In the genomic region with DNA sequence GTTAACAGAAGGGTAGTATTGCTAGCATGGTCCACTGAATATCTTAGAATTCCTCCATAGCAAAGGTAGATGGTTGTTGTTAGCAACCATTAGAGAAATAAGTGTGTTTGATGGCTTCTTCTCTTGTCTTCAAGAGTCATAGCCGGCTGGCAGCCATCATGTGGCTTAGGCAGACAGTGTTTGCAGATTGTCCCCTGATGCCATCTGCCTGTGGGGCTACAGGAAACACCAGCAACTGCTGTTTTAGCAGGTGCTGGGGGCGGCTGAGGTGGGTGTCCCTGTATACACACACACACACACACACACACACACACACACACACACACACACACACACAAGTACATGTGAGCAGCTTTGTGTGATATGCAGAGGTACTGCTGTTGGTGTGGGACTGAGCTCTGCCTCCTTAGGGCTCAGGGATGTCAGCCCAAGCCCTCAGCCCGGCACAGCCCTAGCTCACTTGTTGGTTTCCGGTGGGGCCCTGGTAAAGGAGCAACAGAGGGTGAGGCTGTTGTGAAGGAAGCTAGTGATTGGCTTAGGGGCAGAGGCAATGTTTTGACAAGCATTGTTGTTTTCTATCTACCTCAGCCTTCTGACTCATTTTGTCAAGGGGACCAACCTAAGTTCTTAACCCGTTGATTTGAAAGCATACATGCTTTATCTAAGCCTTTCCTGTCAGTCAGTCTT, we compare ENCODE assay signal across 10 mouse cellular contexts.
DNase-seq lines count a peak whose midpoint lies in the region; ATAC-seq and TF ChIP-seq lines count a peak whose summit lies in the region.
"Had no signal": no experiment of that assay in that cellular context is flagged by ENCODE, and none has a peak within 500 bp of the region (broad histone marks: within the 10 kb centered on the region; RNA-seq: fewer than 3 reads in every experiment).

No protein-coding gene starts in this region.

- no peak for TF ChIP-seq POLR2A in CH12.LX (IDR thresholded peaks at IDR 0.05; ENCODE audit: low read depth, low read length)
- TF ChIP-seq POLR2A in thymus, adult 2 months (IDR thresholded peaks at IDR 0.05; ENCODE audit: control insufficient read depth, extremely low read depth, insufficient read depth, low read length, poor library complexity): peak; percentile 38; the same call in 1 of the 2 replicates

- dilution Hi-C loops in CH12.LX (cut with MboI; ENCODE audit: extremely low pct_ligation_motif_present, extremely low pct_unique_long_range_greater_than_20kb, low sequenced_read_pairs): no loop called here

- no peaks in the 10 kb centered on the region for H3K27me3 ChIP-seq in CH12.LX (replicated peaks)
- no peaks in the 10 kb centered on the region for H3K27me3 ChIP-seq in megakaryocyte, embryonic 14.5 days (replicated peaks)
- H3K27me3 ChIP-seq in thymus, adult 2 months (ENCODE audit: control insufficient read depth, insufficient read depth, low read length): no peaks in the 10 kb centered on the region

- 0 out of 2 replicates have a peak, but pooled peaks have one; percentile 30 for ATAC-seq in erythroblast, adult 5-6 weeks (replicated peaks; ENCODE audit: low FRiP score, poor library complexity, severe bottlenecking)

- peaks cover 0 to 8% of the 10 kb centered on the region in 2 experiments for H3K36me3 ChIP-seq in CH12.LX (replicated peaks in 1 of 2; ENCODE audit: control insufficient read depth in 1 of 2, insufficient read depth in 1 of 2, low read length in 1 of 2)
- H3K36me3 ChIP-seq in megakaryocyte, embryonic 14.5 days (replicated peaks; ENCODE audit: low read length): no peaks in the 10 kb centered on the region
- no peaks in the 10 kb centered on the region for H3K36me3 ChIP-seq in thymus, adult 2 months (ENCODE audit: control insufficient read depth, insufficient read depth, low read length)

- peak overlapping the region; percentile 84 for H3K27ac ChIP-seq in CH12.LX (ENCODE audit: insufficient read depth, low read depth)
- H3K27ac ChIP-seq in thymus, adult 2 months (ENCODE audit: control insufficient read depth, insufficient read depth, low read length): peak overlapping the region; percentile 100

- H3K9me3 ChIP-seq in CH12.LX (replicated peaks; ENCODE audit: low read length): no peaks in the 10 kb centered on the region
- H3K9me3 ChIP-seq in megakaryocyte, embryonic 14.5 days: no peaks in the 10 kb centered on the region

- H3K4me1 ChIP-seq in CH12.LX (ENCODE audit: control insufficient read depth in 1 of 2, insufficient read depth in 2 of 2): peaks cover 8 to 36% of the 10 kb centered on the region in 2 experiments; a peak in 3 of 4 replicates
- H3K4me1 ChIP-seq in megakaryocyte, embryonic 14.5 days: peaks cover 17% of the 10 kb centered on the region
- H3K4me1 ChIP-seq in thymus, adult 2 months (replicated peaks; ENCODE audit: control insufficient read depth, insufficient read depth, low read length): peaks cover 13% of the 10 kb centered on the region

- no peak overlapping the region for H3K4me3 ChIP-seq in CH12.LX (replicated peaks in 1 of 3; ENCODE audit: low read depth in 2 of 3, low read length in 2 of 3, poor library complexity in 1 of 3)
- H3K4me3 ChIP-seq in megakaryocyte, embryonic 14.5 days (replicated peaks): peak overlapping the region; percentile 78
- no peak overlapping the region for H3K4me3 ChIP-seq in thymus, adult 2 months (ENCODE audit: control insufficient read depth, insufficient read depth, low read length)

- no peak for TF ChIP-seq EP300 in CH12.LX (IDR thresholded peaks at IDR 0.05; ENCODE audit: low read length)

- peak overlapping the region; percentile 18; the same call in 1 of the 2 replicates for H3K9ac ChIP-seq in CH12.LX (ENCODE audit: insufficient read depth, low read depth)

- peak overlapping the region; percentile 42; the same call in 1 of the 2 replicates for H3K4me2 ChIP-seq in CH12.LX (ENCODE audit: insufficient read depth, low read depth, poor library complexity, severe bottlenecking)
- H3K4me2 ChIP-seq: midbrain, embryonic 11.5 days had no signal

- 12% methylated on average over 5 of the region's 5 CpGs for WGBS in thymus, adult 2 months

- in situ Hi-C loops in CH12.LX (cut with MboI; ENCODE audit: low pct_ligation_motif_present, low pct_unique_long_range_greater_than_20kb, low sequenced_read_pairs): loop anchor here (25.0 kb wide), 1 partner anchor 121 kb away; the partner anchor contains the start of gene Sh3kbp1

- no peak for TF ChIP-seq CTCF in CH12.LX (conservative IDR thresholded peaks at IDR 0.05 in 1 of 2, IDR thresholded peaks at IDR 0.05 in 1 of 2; ENCODE audit: low read depth in 2 of 2, low read length in 2 of 2)
- TF ChIP-seq CTCF in thymus, adult 2 months (IDR thresholded peaks at IDR 0.05; ENCODE audit: borderline replicate concordance, control insufficient read depth, extremely low read depth, insufficient read depth, low read length, poor library complexity): no peak

- TF ChIP-seq RAD21 in CH12.LX (IDR thresholded peaks at IDR 0.05; ENCODE audit: low read depth, low read length): no peak; the same call in 1 of the 2 replicates

- peaks cover 20% of the 10 kb centered on the region for H3K79me2 ChIP-seq in CH12.LX (replicated peaks; ENCODE audit: control insufficient read depth, extremely low read depth, insufficient read depth, poor library complexity, severe bottlenecking)

- DNase-seq in CH12.LX (ENCODE audit: extremely low read depth): peak; percentile 54
- DNase-seq in thymus, adult 2 months: peak; percentile 75
- DNase-seq in c-Kit-positive CD71-positive TER-119-positive erythroid progenitor cells, embryonic 14.5 days (ENCODE audit: low spot score): no peak
- DNase-seq in embryo, embryonic 11 days: no peak
- DNase-seq in left cerebral cortex, postnatal 25 days (ENCODE audit: low spot score in 2 of 2): no peak
- DNase-seq: heart, postnatal 36 days; kidney, postnatal 10 days had no signal

- intact Hi-C loops in left cerebral cortex, postnatal 25 days (cut with DNase I): no loop called here

TF ChIP-seq in CH12.LX, 34 proteins besides CTCF, POLR2A, EP300 and RAD21:
- TF ChIP-seq ZMIZ1 (IDR thresholded peaks at IDR 0.05; ENCODE audit: low read depth, low read length) (no peak), IRF4 (IDR thresholded peaks at IDR 0.05; ENCODE audit: low read depth, low read length) (0 out of 2 replicates have a peak, but pooled peaks have one; percentile 8)

Comparison
In these comparisons a context has a peak if more than half of its experiments do, and no peak if none do; other contexts are left out.
1. DNase-seq: peak in CH12.LX (single experiment) and thymus, adult 2 months (single experiment); none in c-Kit-positive CD71-positive TER-119-positive erythroid progenitor cells, embryonic 14.5 days (single experiment), embryo, embryonic 11 days (single experiment) and left cerebral cortex, postnatal 25 days (0 of 2).